Mouse (Mus musculus): ENCODE measurements around the gene Ccl20. TPM values are rescaled to one million over a fixed set of nuclear protein-coding genes. Genes with fewer than 3 reads are reported as not detected.

Ccl20 gene
- total RNA-seq, 1 experiment from 2014 or later, result not detected

DNA sequence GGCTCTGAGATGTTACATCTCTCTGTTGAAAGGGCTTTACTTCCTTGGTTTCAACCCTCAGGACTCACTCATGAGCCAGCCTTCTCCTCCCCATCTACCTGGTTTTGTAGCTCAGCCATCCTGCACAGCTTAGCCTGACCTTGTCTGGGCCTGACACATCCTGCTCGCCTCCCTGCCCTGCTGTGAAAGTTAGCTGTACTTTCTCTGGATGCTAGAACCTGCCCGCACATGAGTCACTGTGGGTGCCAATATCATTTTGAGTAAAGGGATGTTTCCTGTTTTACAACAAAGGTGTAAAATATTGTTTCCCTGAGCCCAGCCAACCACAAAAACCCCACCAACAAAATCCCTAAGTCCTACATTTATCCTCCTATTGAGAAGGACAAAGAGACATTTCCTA, 6.6 kb downstream of the Ccl20 start:
- no peak for ATAC-seq (replicated peaks; ENCODE audit: insufficient number of reproducible peaks, low FRiP score, low TSS enrichment, poor library complexity, severe bottlenecking)

DNA sequence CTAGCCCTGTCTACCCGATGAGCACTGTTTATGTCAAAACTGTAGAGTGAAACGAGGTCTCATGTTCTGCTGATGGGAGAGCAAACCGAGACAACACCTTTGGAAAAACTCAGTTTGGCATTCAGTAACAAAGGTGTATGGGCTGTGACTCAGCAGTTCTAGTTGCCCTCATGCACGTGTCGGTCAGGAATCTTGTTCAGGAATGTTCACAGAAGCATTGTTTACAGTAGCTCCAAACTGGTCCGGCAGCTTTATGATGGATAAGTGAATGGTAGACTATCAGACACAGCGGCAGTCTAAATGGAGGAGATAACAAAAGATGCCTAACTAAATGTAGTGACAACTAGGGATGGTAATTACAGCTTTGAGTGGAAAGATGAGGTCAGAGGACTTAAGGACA, 19.3 kb downstream of the Ccl20 start:
- no peak for ATAC-seq (replicated peaks; ENCODE audit: insufficient number of reproducible peaks, low FRiP score, low TSS enrichment, poor library complexity, severe bottlenecking)

DNA sequence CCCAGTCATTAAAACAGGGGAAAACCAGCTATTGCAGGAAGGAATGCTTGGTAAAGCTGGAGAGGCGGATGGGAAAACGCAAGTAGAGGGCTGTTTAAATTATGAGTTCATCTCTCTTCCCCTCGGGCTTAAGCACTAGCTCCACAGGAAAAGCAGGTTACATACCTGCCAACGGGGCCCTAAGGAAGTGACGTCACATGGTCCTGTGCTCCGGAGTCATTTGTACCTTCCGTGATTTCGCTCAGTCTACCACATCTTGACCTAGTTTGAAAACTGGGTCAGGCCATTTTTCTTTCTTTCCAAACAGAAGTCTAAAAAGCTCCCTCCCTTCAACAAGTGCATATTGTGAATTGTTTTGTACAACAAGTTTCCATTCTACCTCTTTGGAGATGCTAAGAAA, 21.3 kb downstream of the Ccl20 start:
- ATAC-seq (replicated peaks; ENCODE audit: insufficient number of reproducible peaks, low FRiP score, low TSS enrichment, poor library complexity, severe bottlenecking), result no peak

DNA sequence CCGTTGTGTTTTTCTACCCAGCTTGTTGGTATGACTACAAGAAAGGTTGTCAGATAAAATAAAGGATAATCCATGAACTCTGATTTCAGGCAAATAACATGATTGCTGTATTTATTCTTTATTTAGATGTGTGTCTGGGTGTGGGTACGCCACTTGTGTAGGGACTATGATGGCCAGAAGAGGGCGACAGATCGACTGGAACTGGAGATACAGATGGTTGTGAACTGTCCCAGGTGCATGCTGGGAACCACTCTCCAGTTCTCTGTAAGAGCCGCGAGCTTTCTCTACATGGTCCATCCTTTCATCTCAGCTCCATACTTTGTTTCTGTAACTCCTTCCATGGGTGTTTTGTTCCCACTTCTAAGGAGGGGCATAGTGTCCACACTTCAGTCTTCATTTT, 22.2 kb downstream of the Ccl20 start:
- ATAC-seq (replicated peaks; ENCODE audit: insufficient number of reproducible peaks, low FRiP score, low TSS enrichment, poor library complexity, severe bottlenecking), result no peak

DNA sequence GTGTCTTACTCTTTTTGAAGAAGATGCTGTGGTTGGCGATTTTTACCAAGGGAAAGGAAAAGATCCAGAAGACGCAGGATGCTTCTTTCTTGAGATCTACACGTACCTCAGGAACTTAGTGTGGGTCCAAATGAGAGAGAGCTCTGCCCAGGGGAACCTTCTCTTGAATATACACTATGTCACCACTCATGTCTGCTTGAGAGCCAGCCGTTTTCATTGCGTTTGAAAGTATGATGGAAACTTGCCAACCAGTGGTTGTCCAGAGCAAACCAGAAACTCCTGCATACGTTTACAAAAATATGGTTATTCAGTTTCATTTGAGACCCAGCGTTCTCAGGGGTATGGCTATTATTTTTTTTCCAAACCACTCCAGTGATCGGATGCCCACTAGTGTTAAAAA, 24.9 kb downstream of the Ccl20 start:
- no peak for ATAC-seq (replicated peaks; ENCODE audit: insufficient number of reproducible peaks, low FRiP score, low TSS enrichment, poor library complexity, severe bottlenecking)

DNA sequence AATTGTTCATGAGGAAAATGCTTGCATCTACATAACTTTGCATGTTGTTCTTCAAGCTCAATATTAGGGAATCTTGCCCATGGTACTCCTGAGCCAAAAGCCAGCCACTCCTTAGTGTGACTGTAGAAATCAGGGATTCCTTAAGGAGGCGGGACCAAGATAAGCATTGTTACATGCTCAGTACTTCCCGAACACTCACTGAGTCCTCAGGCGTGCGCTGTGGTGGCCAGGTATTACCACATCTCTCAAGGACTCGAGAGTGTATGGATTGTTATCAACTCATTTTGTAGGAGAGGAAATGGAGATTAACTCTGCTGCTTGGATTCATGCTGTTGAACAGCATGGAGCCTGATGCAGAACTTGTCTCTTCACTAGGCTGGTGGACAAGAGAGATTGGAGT, 25.5 kb downstream of the Ccl20 start:
- ATAC-seq (replicated peaks; ENCODE audit: insufficient number of reproducible peaks, low FRiP score, low TSS enrichment, poor library complexity, severe bottlenecking), result no peak

DNA sequence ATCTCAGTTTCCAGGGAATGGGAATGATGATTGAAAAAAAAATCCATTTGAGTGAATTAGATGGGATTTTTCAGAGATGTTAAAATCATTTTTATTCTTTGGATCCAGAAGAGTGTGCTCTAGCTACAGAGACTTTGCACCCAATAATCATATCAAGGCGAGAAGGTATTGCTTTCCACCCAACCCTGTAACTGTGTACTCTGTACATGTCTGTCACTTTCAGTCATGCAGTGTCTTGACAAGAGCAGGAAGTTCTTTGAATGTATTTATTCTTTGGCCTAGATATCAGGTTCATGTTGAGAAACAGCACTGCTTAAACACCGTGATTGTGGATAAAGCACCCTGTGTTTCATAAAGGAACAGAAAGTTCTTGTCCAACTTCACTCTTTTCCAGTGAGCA, 30.0 kb downstream of the Ccl20 start:
- no peak for ATAC-seq (replicated peaks; ENCODE audit: insufficient number of reproducible peaks, low FRiP score, low TSS enrichment, poor library complexity, severe bottlenecking)

DNA sequence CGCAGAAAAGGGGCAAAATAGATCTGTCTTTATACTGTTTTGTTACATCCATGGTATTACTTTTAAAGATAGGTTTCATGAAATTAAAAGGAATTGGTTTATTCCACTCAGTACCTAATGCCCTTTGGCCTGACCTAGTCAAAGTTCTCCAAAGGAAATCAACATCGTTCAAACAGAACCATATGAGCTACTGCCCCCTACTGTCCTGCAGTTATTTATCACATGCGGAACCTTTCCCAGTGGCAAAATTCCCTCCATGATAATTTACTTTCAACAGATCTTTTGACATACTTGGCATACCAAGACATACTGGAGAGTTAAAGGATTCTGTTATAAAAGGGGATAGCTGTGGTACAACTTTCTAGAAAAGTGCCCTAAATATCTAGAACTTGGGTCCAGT, 33.7 kb downstream of the Ccl20 start:
- no peak for ATAC-seq (replicated peaks; ENCODE audit: insufficient number of reproducible peaks, low FRiP score, low TSS enrichment, poor library complexity, severe bottlenecking)

DNA sequence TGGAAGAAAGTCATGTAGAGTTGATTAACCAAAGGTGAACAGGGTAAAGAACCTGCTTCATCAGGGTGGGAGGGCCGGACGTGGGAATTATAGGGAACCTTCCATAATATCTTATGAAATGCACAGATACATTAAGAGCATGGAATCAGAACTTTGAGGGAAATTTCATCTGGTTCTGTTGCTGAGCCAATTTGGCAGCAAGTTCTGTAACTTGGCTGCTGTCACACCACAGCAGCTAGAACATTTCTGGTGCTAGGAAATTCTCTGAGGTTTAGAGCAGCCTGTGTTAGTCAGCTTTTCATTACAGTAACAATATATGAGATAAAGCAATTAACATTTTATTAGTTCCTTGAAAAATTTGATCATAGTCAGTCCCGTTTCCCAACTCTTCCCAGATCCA, 36.4 kb downstream of the Ccl20 start:
- ATAC-seq (replicated peaks; ENCODE audit: insufficient number of reproducible peaks, low FRiP score, low TSS enrichment, poor library complexity, severe bottlenecking), result no peak

DNA sequence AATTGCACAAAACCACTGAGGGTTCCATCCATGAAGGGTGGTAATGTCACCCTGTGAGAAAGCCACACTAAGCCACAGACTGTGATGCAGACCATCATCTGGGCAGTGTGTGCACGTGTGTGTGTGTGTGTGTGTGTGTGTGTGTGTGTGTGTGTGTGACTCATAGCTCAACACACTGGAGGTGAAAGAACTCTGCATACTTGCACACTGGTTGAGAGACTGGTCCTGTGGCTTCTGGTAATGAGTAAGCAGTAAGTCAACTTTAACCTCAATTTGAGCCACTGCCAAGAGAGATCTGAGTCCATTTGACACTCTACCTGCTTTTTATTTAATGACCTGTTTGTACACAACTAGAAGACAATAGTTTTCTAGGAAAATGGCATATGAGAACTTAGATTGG, 40.3 kb downstream of the Ccl20 start:
- ATAC-seq (replicated peaks; ENCODE audit: insufficient number of reproducible peaks, low FRiP score, low TSS enrichment, poor library complexity, severe bottlenecking), result no peak

DNA sequence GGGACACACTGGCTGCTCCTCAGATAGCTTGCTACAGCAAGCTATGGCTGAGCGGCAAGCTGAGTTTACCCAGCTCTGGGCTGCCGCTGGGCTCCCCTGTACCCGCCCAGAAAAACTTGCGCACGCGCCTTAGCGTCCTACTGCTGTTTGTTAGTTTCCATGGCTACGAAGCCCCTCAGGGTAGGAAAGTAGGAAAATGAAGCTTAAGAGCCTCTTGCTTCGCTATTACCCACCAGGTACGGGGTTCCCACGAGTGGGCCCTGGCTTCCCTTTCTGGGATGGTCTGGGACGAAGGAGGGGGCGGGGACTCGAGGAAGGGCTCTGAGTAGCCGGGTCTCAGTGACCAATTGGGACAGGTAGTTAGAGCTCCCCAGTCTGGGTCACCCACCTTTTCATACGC, 43.0 kb downstream of the Ccl20 start, which contains the start of gene Daw1:
Gene Daw1, plus strand, starts transcription at position 150 of the 400 bp plus-strand sequence.
- no peak for ATAC-seq (replicated peaks; ENCODE audit: insufficient number of reproducible peaks, low FRiP score, low TSS enrichment, poor library complexity, severe bottlenecking)

DNA sequence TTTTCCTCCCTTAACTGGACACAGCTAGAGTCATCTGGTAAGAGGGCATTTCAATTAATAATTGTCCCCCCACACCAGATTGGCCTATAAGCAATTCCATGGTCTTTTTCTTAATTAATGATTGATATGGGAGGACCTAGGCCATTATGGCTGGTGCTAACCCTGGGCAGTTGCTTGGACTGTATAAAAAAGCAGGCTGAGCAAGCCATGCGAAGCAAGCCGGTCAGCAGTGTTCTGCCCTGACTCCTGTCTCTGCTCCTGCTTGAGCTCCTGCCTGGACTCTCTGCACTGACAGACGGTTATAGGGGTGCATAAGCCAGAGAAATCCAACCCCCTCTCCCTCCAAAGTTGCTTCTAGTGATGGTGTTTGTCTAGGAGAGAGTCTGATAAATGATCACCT, 45.1 kb downstream of the Ccl20 start:
- no peak for ATAC-seq (replicated peaks; ENCODE audit: insufficient number of reproducible peaks, low FRiP score, low TSS enrichment, poor library complexity, severe bottlenecking)

DNA sequence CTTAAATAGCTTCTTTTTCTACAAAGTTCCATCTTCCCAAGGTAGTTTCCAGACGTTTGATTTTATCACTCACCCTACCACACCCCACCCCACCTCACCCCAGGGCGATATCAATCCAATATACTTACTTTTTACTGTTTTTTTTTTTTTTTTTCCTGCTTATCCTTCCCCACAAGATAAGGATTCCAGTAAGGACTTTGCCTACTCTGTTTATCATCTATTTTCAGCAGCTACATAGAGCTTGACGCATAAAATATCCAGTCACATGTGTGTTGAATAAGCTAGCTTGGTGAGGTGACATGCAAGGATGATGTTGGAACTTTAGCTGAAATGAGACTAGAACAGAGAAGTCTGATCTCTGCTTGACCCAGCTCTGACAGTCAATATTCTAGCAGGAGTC, 47.5 kb downstream of the Ccl20 start:
- ATAC-seq (replicated peaks; ENCODE audit: insufficient number of reproducible peaks, low FRiP score, low TSS enrichment, poor library complexity, severe bottlenecking), result no peak

Other genes starting within 250 kb of the Ccl20 start
- 0.58 TPM in 1 of 3 replicates, not detected in the others for gene A030005L19Rik, start 203.4 kb upstream of the Ccl20 start, total RNA-seq (2017)
- not detected in 3 replicates for gene A030014E15Rik, start 191.8 kb upstream of the Ccl20 start, total RNA-seq (2017)
- not detected in 3 replicates for gene Gm6217, start 185.4 kb upstream of the Ccl20 start, total RNA-seq (2017)
- gene A030003K21Rik, start 173.4 kb upstream of the Ccl20 start, total RNA-seq (2017), result not detected in 3 replicates
- gene Gm7544, start 160.8 kb upstream of the Ccl20 start, total RNA-seq (2017), result not detected in 3 replicates
- not detected in 3 replicates for gene Gm47955, start 156.5 kb upstream of the Ccl20 start, total RNA-seq (2017)
- not detected in 3 replicates for gene Gm47959, start 116.2 kb upstream of the Ccl20 start, total RNA-seq (2017)
- gene Slc19a3, start 78.3 kb upstream of the Ccl20 start, total RNA-seq (2017), result not detected in 3 replicates
- not detected in 3 replicates for gene Krtap28-10, start 74.3 kb upstream of the Ccl20 start, total RNA-seq (2017)
- not detected in 3 replicates for gene Gm47969, start 71.8 kb upstream of the Ccl20 start, total RNA-seq (2017)
- not detected in 3 replicates for gene A030005K14Rik, start 57.4 kb upstream of the Ccl20 start, total RNA-seq (2017)
- not detected in 3 replicates for gene Krtap28-13, start 55.8 kb upstream of the Ccl20 start, total RNA-seq (2017)
- not detected in 3 replicates for gene Daw1, start 43.0 kb downstream of the Ccl20 start, total RNA-seq (2017)

Data from monocyte, adult 5-6 weeks (primary cell).